In genomic region chr3:53203656-53204055, GRCm38 (mm10) we compare ENCODE assay signal across 14 mouse cellular contexts.
DNase-seq lines count a peak whose midpoint lies in the region; ATAC-seq and TF ChIP-seq lines count a peak whose summit lies in the region.
"Had no signal": no experiment of that assay in that cellular context is flagged by ENCODE, and none has a peak within 500 bp of the region (broad histone marks: within the 10 kb centered on the region; RNA-seq: fewer than 3 reads in every experiment).

No protein-coding gene starts in this region.

- no peaks in the 10 kb centered on the region for H3K9me3 ChIP-seq in kidney, embryonic 15.5 days (replicated peaks)
- no peaks in the 10 kb centered on the region for H3K9me3 ChIP-seq in limb, embryonic 15.5 days

- no peak for ATAC-seq in kidney, embryonic 15.5 days (replicated peaks; ENCODE audit: low FRiP score)
- ATAC-seq in limb, embryonic 15.5 days (ENCODE audit: insufficient number of reproducible peaks, low FRiP score, low TSS enrichment, low read depth): no peak
- ATAC-seq: activated CD4-positive, CD25-positive, alpha-beta regulatory T cell, adult 4 months; hindbrain, postnatal 0 days; liver, postnatal 0 days had no signal

- no peak for TF ChIP-seq CTCF in heart, adult 2 months (IDR thresholded peaks at IDR 0.05)

- H3K4me1 ChIP-seq in heart, adult 2 months (ENCODE audit: control insufficient read depth, insufficient read depth, low read length): peaks cover 11% of the 10 kb centered on the region
- H3K4me1 ChIP-seq in kidney, embryonic 15.5 days: peaks cover 28% of the 10 kb centered on the region
- peaks cover 28% of the 10 kb centered on the region for H3K4me1 ChIP-seq in limb, embryonic 15.5 days

- no peaks in the 10 kb centered on the region; the same call in 1 of the 2 replicates for H3K79me2 ChIP-seq in heart, adult 2 months (replicated peaks; ENCODE audit: control insufficient read depth, insufficient read depth, low read length)

- peaks cover 7% of the 10 kb centered on the region for H3K36me3 ChIP-seq in heart, adult 2 months (ENCODE audit: control insufficient read depth, insufficient read depth, low read length)
- no peaks in the 10 kb centered on the region for H3K36me3 ChIP-seq in kidney, embryonic 15.5 days
- H3K36me3 ChIP-seq in limb, embryonic 15.5 days: no peaks in the 10 kb centered on the region

- TF ChIP-seq EP300 in heart, adult 2 months (IDR thresholded peaks at IDR 0.05; ENCODE audit: insufficient read depth, low read depth, low read length): no peak

- no peak overlapping the region for H3K9ac ChIP-seq in heart, adult 2 months (ENCODE audit: low read depth, low read length)
- H3K9ac ChIP-seq in kidney, embryonic 15.5 days: no peak overlapping the region
- H3K9ac ChIP-seq in limb, embryonic 15.5 days: no peak overlapping the region
- H3K9ac ChIP-seq: liver, postnatal 0 days had no signal

- no peak for TF ChIP-seq POLR2A in heart, adult 2 months (IDR thresholded peaks at IDR 0.05; ENCODE audit: insufficient read depth, low read depth, low read length)

- intact Hi-C loops in heart, adult 2 months (cut with DNase I): no loop called here
- intact Hi-C loops in heart, postnatal 25 days (cut with DNase I): no loop called here

- no peak overlapping the region for H3K4me3 ChIP-seq in heart, adult 2 months
- no peak overlapping the region for H3K4me3 ChIP-seq in kidney, embryonic 15.5 days (replicated peaks)
- H3K4me3 ChIP-seq in limb, embryonic 15.5 days: no peak overlapping the region

- no peak overlapping the region for H3K4me2 ChIP-seq in kidney, embryonic 15.5 days
- H3K4me2 ChIP-seq in limb, embryonic 15.5 days: no peak overlapping the region

- peak overlapping the region; percentile 33 for H3K27ac ChIP-seq in heart, adult 2 months
- 0 out of 2 replicates have a peak overlapping the region, but pooled peaks have one; percentile 15 for H3K27ac ChIP-seq in kidney, embryonic 15.5 days
- H3K27ac ChIP-seq in limb, embryonic 15.5 days: peak overlapping the region; percentile 69; the same call in 1 of the 2 replicates

- DNase-seq in heart, adult 2 months: no peak
- DNase-seq in heart, postnatal 25 days (ENCODE audit: low spot score): no peak
- no peak for DNase-seq in kidney, adult 8-10 months
- peak; percentile 63 for DNase-seq in cerebellum, adult 8-10 months
- DNase-seq in adipocyte (ENCODE audit: low spot score): no peak
- no peak for DNase-seq in urinary bladder, postnatal 4 days (ENCODE audit: low spot score in 2 of 2)
- DNase-seq: kidney, adult 9 months; liver, postnatal 0 days; right cerebral cortex, postnatal 14 days; thymus, adult 18-20 months had no signal

- 57% methylated on average over 5 of the region's 5 CpGs for WGBS in heart, adult 2 months
- WGBS in kidney, embryonic 15.5 days: 82% methylated on average over 5 of the region's 5 CpGs
- WGBS in limb, embryonic 15.5 days: 52% methylated on average over 5 of the region's 5 CpGs

- no peaks in the 10 kb centered on the region for H3K27me3 ChIP-seq in heart, adult 2 months (ENCODE audit: control insufficient read depth, insufficient read depth, low read length)
- no peaks in the 10 kb centered on the region for H3K27me3 ChIP-seq in kidney, embryonic 15.5 days
- no peaks in the 10 kb centered on the region for H3K27me3 ChIP-seq in limb, embryonic 15.5 days

Comparison
In these comparisons a context has a peak if more than half of its experiments do, and no peak if none do; other contexts are left out.
1. H3K27ac ChIP-seq: peak in every context shown above with its lines; median percentile 69 in limb, embryonic 15.5 days; 33 in heart, adult 2 months; 15 in kidney, embryonic 15.5 days.